Mouse (Mus musculus) kidney, postnatal 0 days (tissue): Measurements from ENCODE around the gene Sarnp. TPM values are rescaled to one million over a fixed set of nuclear protein-coding genes. Genes with fewer than 3 reads are reported as not detected.

Experiments
- ATAC-seq: fragments of 200-750 bp; cut with Nextera tagmentation; replicated peaks from 2 replicates; pipeline ENCODE4 v1.8.0; 2017; ENCODE audit warnings: low read depth, moderate number of reproducible peaks, moderate TSS enrichment, moderate library complexity; ENCODE audit not compliant: low FRiP score
- DNase-seq: peaks from one replicate; pipeline ENCODE4 v3.0.0-alpha.2; 2016; ENCODE audit warnings: low spot score
- H3K27ac ChIP-seq: fragments of 300-500 bp; sonication (generic); 2 replicates; pipeline ENCODE4 v1.5.1; 2014; ENCODE audit warnings: mild to moderate bottlenecking
- H3K27me3 ChIP-seq: fragments of 300-500 bp; sonication (generic); 2 replicates; pipeline ENCODE4 v1.6.1; 2014; ENCODE audit warnings: low read length, mixed read lengths; ENCODE audit not compliant: insufficient read depth
- H3K36me3 ChIP-seq: fragments of 300-500 bp; sonication (generic); 2 replicates; pipeline ENCODE4 v1.6.1; 2014; ENCODE audit warnings: low read length, mixed read lengths; ENCODE audit not compliant: insufficient read depth
- H3K4me1 ChIP-seq: fragments of 300-500 bp; sonication (generic); replicated peaks from 2 replicates; pipeline ENCODE4 v1.6.1; 2014; ENCODE audit warnings: antibody characterized with exemption, low read length, mixed read lengths; ENCODE audit not compliant: insufficient read depth
- H3K4me2 ChIP-seq: fragments of 300-500 bp; sonication (generic); 2 replicates; pipeline ENCODE4 v1.6.1; 2014; ENCODE audit warnings: mild to moderate bottlenecking, low read length, moderate library complexity, mixed read lengths
- H3K4me3 ChIP-seq: fragments of 300-500 bp; sonication (generic); replicated peaks from 2 replicates; pipeline ENCODE4 v1.5.1; 2014; ENCODE audit warnings: low read depth, low read length
- H3K9ac ChIP-seq: fragments of 300-500 bp; sonication (generic); 2 replicates; pipeline ENCODE4 v1.6.1; 2014; ENCODE audit warnings: low read depth, low read length
- H3K9me3 ChIP-seq: fragments of 300-500 bp; sonication (generic); replicated peaks from 2 replicates; pipeline ENCODE4 v1.6.1; 2016; ENCODE audit warnings: low read length, inconsistent platforms, mixed read lengths
- CTCF ChIP-seq: IDR thresholded peaks from 2 replicates; pipeline ENCODE4 v1.5.1; 2016; ENCODE audit warnings: antibody characterized with exemption, low read depth, mild to moderate bottlenecking, moderate library complexity
- WGBS: fragments of 180-500 bp; shearing (Covaris S2); extraction: QIAGEN DNeasy Blood & Tissue Kit; methylation state at CpG from one replicate; pipeline ENCODE4 v1.1.7; 2014; 5-methylcytosine and 5-hydroxymethylcytosine counted together
- polyA plus RNA-seq: library from polyadenylated mRNA; unstranded; fragments of >200 nt; fragmentation: Nextera tagmentation; extraction: Ambion mirVana; gene quantifications from 2 replicates; pipeline ENCODE4 v1.2.1, GENCODE M21; 2015

The Sarnp gene
- polyA plus RNA-seq, 1 experiment from 2014 or later, result 164 TPM

DNA sequence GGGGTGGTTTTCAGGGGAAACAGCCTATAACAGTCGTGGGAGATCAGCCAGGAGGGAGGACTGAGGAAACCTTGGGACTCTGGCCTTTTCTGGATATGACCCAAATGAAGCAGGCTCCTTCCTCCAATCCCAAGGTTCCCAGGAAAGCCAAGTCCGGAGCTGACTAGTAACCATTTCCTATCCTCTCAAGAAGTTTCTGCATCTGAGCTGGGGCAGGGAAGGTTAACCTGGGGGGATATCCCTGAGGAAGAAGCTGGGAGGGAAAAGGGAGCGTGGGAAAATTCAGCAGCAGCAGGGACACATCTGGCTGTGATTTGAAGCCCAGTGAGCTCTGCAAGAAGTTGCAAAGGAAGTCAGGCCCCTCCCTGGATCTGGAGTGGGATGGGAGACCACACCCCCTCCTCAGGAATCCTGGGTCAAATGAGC, 103.6 kb downstream of the Sarnp start:
- H3K36me3 ChIP-seq, result peaks cover 15% of the 10 kb centered on the region; the same call in 1 of the 2 replicates
- no peak overlapping the region for H3K4me2 ChIP-seq
- ATAC-seq, result no peak
- H3K4me3 ChIP-seq, result no peak overlapping the region
- H3K4me1 ChIP-seq, result peaks cover 31% of the 10 kb centered on the region
- H3K9me3 ChIP-seq, result no peaks in the 10 kb centered on the region
- H3K27me3 ChIP-seq, result no peaks in the 10 kb centered on the region
- no peak for TF ChIP-seq CTCF
- H3K9ac ChIP-seq, result no peak overlapping the region
- peak; percentile 76 for DNase-seq
- H3K27ac ChIP-seq, result peak overlapping the region; percentile 67
- 64% methylated on average over 3 of the region's 3 CpGs for WGBS

DNA sequence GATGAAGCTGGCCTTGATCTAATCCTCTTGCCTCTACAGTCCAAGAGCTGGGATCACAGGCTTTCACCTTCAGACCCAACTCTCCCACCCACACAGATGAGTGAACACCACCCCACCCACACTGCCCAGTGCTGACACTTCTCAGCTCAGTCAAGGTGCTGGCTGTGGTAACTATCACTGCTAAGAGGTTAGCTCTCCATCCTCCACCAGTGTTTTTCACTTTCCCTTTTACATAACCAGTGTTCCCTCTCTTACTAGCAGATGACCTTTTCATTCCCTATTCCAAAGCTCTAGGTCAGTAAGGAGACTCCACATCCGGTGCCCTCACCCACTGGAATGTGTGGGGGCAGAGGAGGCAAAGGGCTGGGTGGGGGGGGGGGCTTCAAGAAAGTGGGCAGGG, 104.1 kb downstream of the Sarnp start:
- no peak for ATAC-seq
- no peak overlapping the region for H3K4me3 ChIP-seq
- WGBS, result 29% methylated on average over 1 of the region's 1 CpGs
- peaks cover 31% of the 10 kb centered on the region for H3K4me1 ChIP-seq
- H3K4me2 ChIP-seq, result no peak overlapping the region
- no peaks in the 10 kb centered on the region for H3K27me3 ChIP-seq
- no peak for TF ChIP-seq CTCF
- H3K27ac ChIP-seq, result peak overlapping the region; percentile 67
- no peak for DNase-seq
- no peaks in the 10 kb centered on the region for H3K9me3 ChIP-seq
- peaks cover 15% of the 10 kb centered on the region; the same call in 1 of the 2 replicates for H3K36me3 ChIP-seq
- no peak overlapping the region for H3K9ac ChIP-seq

DNA sequence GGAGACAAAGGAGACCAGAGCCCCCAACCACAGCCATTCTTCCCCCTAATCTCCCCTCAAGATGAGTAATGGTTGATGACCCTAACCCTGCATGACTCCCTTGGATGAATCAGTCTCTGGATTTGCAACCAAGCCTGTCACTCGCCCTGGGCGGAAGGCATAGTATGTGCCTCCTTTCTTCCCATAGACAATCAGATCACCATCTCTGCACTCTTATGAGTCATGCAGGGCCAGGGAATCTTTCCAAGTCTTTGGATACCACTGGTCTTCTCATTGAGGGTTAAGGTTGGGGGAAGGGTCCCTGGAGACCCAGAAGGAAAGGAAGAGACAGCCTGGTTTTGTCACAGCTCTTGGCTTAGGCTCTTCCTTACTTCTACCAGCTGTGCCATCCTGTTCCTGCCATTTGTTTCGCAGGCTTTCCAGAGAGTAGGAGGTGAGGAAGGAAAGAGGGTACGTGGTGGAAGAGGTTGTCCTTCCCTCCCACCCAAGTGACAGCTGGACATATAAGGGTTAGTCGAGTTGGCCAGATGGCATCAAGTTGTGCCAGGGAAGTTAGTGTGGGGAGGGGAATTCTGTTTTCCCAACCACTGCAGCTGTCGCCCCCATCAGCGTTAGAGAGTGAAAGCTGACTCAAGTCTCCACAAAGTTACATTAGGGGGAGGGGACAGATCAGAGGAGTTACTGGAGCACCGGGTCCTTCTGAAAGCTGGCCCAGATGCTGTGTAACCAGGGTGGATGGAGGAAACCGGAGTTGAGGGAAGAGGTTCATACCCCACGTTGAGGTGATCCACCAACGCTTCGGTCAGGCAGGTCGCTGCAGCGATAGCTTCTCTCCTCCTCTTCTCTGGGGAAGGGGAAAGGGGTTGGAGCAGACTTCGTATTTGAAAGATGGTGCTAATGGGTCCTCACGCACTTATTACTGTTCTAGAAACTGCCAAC, 105.0 kb downstream of the Sarnp start:
- no peak for TF ChIP-seq CTCF
- Histone ChIP-seq H3K4me1 (peaks cover 31% of the 10 kb centered on the region), H3K4me2 (peak overlapping the region; percentile 59), H3K27ac (peak overlapping the region; percentile 95), H3K4me3 (peak overlapping the region; percentile 65), H3K27me3 (no peaks in the 10 kb centered on the region), H3K36me3 (peaks cover 7% of the 10 kb centered on the region; the same call in 1 of the 2 replicates), H3K9me3 (no peaks in the 10 kb centered on the region), H3K9ac (peak overlapping the region; percentile 75)
- WGBS, result 67% methylated on average over 16 of the region's 16 CpGs
- ATAC-seq, result no peak
- no peak for DNase-seq

DNA sequence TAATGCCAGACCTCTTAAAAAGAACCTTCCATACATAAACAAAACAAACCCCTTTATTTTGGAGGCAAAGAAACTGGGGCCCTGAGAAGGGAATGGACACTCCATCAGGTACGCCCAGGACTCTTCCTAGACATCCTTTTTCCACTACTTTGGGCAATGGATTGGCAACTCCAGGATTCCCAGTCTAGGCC, 105.6 kb downstream of the Sarnp start, which contains the start of gene Rdh5:
Gene Rdh5 (minus strand): TSS at position 67 of the 191 bp plus-strand sequence.
- H3K27me3 ChIP-seq, result no peaks in the 10 kb centered on the region
- no peak for ATAC-seq
- 0 out of 2 replicates have a peak, but pooled peaks cover under 1% of the 10 kb centered on the region for H3K36me3 ChIP-seq
- H3K4me1 ChIP-seq, result peaks cover 31% of the 10 kb centered on the region
- peak within 1 kb of the TSS; percentile 59 for H3K4me2 ChIP-seq
- H3K27ac ChIP-seq, result peak within 1 kb of the TSS; percentile 95
- H3K9me3 ChIP-seq, result no peaks in the 10 kb centered on the region
- H3K4me3 ChIP-seq, result peak within 1 kb of the TSS; percentile 65
- peak within 1 kb of the TSS; percentile 75 for H3K9ac ChIP-seq
- WGBS, result 16% methylated on average over 1 of the region's 1 CpGs
- no peak for TF ChIP-seq CTCF
- no peak for DNase-seq

DNA sequence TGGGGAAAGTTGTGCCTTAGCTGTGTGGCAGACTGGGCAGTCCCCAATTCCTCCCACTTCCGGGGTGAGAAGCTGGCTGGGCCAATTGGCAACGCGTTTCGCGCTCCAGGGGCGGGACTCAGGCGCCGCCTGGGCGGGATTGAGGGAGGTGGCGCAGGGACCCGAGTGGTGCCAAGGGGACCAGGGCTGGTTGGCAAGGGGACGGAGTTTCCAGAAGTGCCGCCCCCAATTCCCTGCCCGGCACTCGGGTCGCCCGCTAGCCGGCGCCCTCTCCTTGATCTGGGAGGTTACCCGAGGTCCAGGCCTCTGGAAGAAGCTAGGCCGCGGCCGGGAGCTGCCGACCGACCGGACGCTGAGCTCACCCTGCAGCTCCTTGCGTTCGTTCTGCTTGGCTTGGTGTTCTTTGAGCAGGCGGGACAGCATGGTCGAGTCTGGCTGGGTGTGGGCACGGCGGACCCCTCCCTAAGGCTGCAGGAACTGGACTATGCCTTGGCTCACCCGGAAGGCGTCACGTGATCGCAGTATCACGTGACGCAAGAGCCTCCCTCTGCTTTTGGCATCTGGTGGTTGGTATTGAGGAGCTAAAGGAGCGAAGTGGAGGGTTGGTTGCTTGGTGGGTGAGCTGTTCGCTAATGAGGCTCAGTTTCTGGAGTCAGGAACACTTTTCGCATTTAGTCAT, 106.0 kb downstream of the Sarnp start:
- no peaks in the 10 kb centered on the region for H3K27me3 ChIP-seq
- H3K27ac ChIP-seq, result peak overlapping the region; percentile 95
- peak; percentile 65 for TF ChIP-seq CTCF
- peak overlapping the region; percentile 75 for H3K9ac ChIP-seq
- H3K9me3 ChIP-seq, result no peaks in the 10 kb centered on the region
- H3K4me3 ChIP-seq, result peak overlapping the region; percentile 65
- peak; percentile 95 for ATAC-seq
- peak; percentile 93 for DNase-seq
- H3K4me2 ChIP-seq, result peak overlapping the region; percentile 59
- peaks cover 31% of the 10 kb centered on the region for H3K4me1 ChIP-seq
- no peaks in the 10 kb centered on the region for H3K36me3 ChIP-seq
- WGBS, result under 1% methylated on average over 42 of the region's 42 CpGs

DNA sequence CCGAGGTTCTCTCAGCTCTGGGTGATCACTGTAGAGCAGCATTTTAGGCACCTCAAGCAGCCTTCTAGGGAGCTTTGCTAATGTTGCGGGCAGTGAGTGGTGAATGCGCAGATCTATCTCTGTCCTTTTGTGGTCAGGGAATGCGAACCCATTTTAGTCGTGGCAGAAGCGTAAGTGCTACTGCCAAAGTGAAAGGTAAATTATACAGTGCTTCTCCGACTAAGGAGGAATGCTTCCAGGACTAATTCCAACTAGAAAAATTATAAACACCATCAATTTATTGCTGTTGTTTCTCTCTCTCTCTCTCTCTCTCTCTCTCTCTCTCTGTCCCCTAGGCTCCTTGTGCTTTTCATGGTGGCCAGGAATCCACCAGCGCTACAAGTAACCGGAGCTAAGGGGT, 106.8 kb downstream of the Sarnp start, which contains the start of gene Bloc1s1:
Gene Bloc1s1 (minus strand): TSS at position 101 of the 400 bp plus-strand sequence.
- Histone ChIP-seq H3K4me2 (peak within 1 kb of the TSS; percentile 59), H3K9ac (peak within 1 kb of the TSS; percentile 75), H3K9me3 (no peaks in the 10 kb centered on the region), H3K4me3 (peak within 1 kb of the TSS; percentile 65), H3K36me3 (no peaks in the 10 kb centered on the region), H3K27me3 (no peaks in the 10 kb centered on the region), H3K27ac (peak within 1 kb of the TSS; percentile 95), H3K4me1 (peaks cover 31% of the 10 kb centered on the region)
- DNase-seq (no peak), ATAC-seq (no peak)
- 58% methylated on average over 9 of the region's 9 CpGs for WGBS
- no peak for TF ChIP-seq CTCF

Other genes starting within 250 kb of the Sarnp start
- 9.6 and 10.2 TPM in 2 replicates for gene Erbb3, start 227.7 kb upstream of the Sarnp start, polyA plus RNA-seq
- 836 and 985 TPM in 2 replicates for gene Rps26, start 190.6 kb upstream of the Sarnp start, polyA plus RNA-seq
- 1.4 and 1.8 TPM in 2 replicates for gene Ikzf4, start 171.3 kb upstream of the Sarnp start, polyA plus RNA-seq
- 14.2 and 15.1 TPM in 2 replicates for gene Suox, start 143.3 kb upstream of the Sarnp start, polyA plus RNA-seq
- 57.9 and 61.7 TPM in 2 replicates for gene Rab5b, start 121.1 kb upstream of the Sarnp start, polyA plus RNA-seq
- gene Pmel, start 113.1 kb upstream of the Sarnp start, polyA plus RNA-seq, result 1.5 and 2.0 TPM in 2 replicates
- 55.9 and 66.3 TPM in 2 replicates for gene Cdk2, start 112.3 kb upstream of the Sarnp start, polyA plus RNA-seq
- 5.4 and 6.4 TPM in 2 replicates for gene Dgka, start 72.5 kb upstream of the Sarnp start, polyA plus RNA-seq
- 35.0 and 36.3 TPM in 2 replicates for gene Pym1, start 69.4 kb upstream of the Sarnp start, polyA plus RNA-seq
- 0.55 and 0.64 TPM in 2 replicates for gene Mmp19, start 26.4 kb upstream of the Sarnp start, polyA plus RNA-seq
- gene Dnajc14, start 13.3 kb upstream of the Sarnp start, polyA plus RNA-seq, result 46.2 and 48.5 TPM in 2 replicates
- 11.7 and 13.2 TPM in 2 replicates for gene Tmem198b, start 13.0 kb upstream of the Sarnp start, polyA plus RNA-seq
- 87.2 and 87.5 TPM in 2 replicates for gene Ormdl2, start 4.3 kb downstream of the Sarnp start, polyA plus RNA-seq
- 7.7 and 8.2 TPM in 2 replicates for gene Gdf11, start 74.4 kb downstream of the Sarnp start, polyA plus RNA-seq
- 1,350 and 1,394 TPM in 2 replicates for gene Cd63, start 83.7 kb downstream of the Sarnp start, polyA plus RNA-seq
- gene Rdh5, start 105.6 kb downstream of the Sarnp start, polyA plus RNA-seq, result 12.9 and 15.0 TPM in 2 replicates
- 272 and 276 TPM in 2 replicates for gene Bloc1s1, start 106.7 kb downstream of the Sarnp start, polyA plus RNA-seq
- gene Itga7, start 116.5 kb downstream of the Sarnp start, polyA plus RNA-seq, result 3.8 TPM in 2 replicates
- gene Mettl7b, start 143.7 kb downstream of the Sarnp start, polyA plus RNA-seq, result 59.9 and 69.3 TPM in 2 replicates
- not detected in 2 replicates for gene Olfr9, start 172.1 kb downstream of the Sarnp start, polyA plus RNA-seq
- not detected in 2 replicates for gene Olfr763, start 193.5 kb downstream of the Sarnp start, polyA plus RNA-seq
- not detected in 2 replicates for gene Olfr764-ps1, start 222.6 kb downstream of the Sarnp start, polyA plus RNA-seq
- gene Olfr765, start 232.7 kb downstream of the Sarnp start, polyA plus RNA-seq, result not detected in 2 replicates